Mouse (Mus musculus) heart, postnatal 0 days (tissue): Measurements from ENCODE around the gene Col6a2. TPM values are rescaled to one million over a fixed set of nuclear protein-coding genes. Genes with fewer than 3 reads are reported as not detected.

Experiments used
- ATAC-seq: fragments of 200-750 bp; cut with Nextera tagmentation; 2 replicates; pipeline ENCODE4 v1.8.0; 2017; ENCODE audit warnings: low read depth, moderate number of reproducible peaks, moderate library complexity; ENCODE audit not compliant: insufficient read depth
- DNase-seq: peaks from one replicate; pipeline ENCODE4 v3.0.0-alpha.2; 2016; ENCODE audit warnings: low spot score
- H3K27ac ChIP-seq: fragments of 300-500 bp; sonication (generic); 2 replicates; pipeline ENCODE4 v1.5.1; 2014; ENCODE audit warnings: low read depth, mild to moderate bottlenecking
- H3K27me3 ChIP-seq: fragments of 300-500 bp; sonication (generic); 2 replicates; pipeline ENCODE4 v1.6.1; 2014; ENCODE audit warnings: low read length, mixed read lengths; ENCODE audit not compliant: control insufficient read depth, insufficient read depth
- H3K36me3 ChIP-seq: fragments of 300-500 bp; sonication (generic); replicated peaks from 2 replicates; pipeline ENCODE4 v1.6.1; 2014; ENCODE audit warnings: low read length, mixed read lengths; ENCODE audit not compliant: control insufficient read depth, insufficient read depth
- H3K4me1 ChIP-seq: fragments of 300-500 bp; sonication (generic); 2 replicates; pipeline ENCODE4 v1.6.1; 2014; ENCODE audit warnings: antibody characterized with exemption; ENCODE audit not compliant: control insufficient read depth, insufficient read depth
- H3K4me2 ChIP-seq: fragments of 300-500 bp; sonication (generic); 2 replicates; pipeline ENCODE4 v1.6.1; 2014; ENCODE audit warnings: low read depth, mild to moderate bottlenecking, low read length, moderate library complexity
- H3K4me3 ChIP-seq: fragments of 300-500 bp; sonication (generic); 2 replicates; pipeline ENCODE4 v1.5.1; 2014; ENCODE audit warnings: low read depth, low read length
- H3K9ac ChIP-seq: fragments of 300-500 bp; sonication (generic); replicated peaks from 2 replicates; pipeline ENCODE4 v1.6.1; 2014; ENCODE audit warnings: low read depth, low read length, mixed read lengths
- H3K9me3 ChIP-seq: fragments of 300-500 bp; sonication (generic); replicated peaks from 2 replicates; pipeline ENCODE4 v1.6.1; 2016; ENCODE audit warnings: low read length; ENCODE audit not compliant: control insufficient read depth
- CTCF ChIP-seq: IDR thresholded peaks from 2 replicates; pipeline ENCODE4 v1.5.1; 2016; ENCODE audit warnings: antibody characterized with exemption, control low read depth, low read depth
- EP300 ChIP-seq: IDR thresholded peaks from 2 replicates; pipeline ENCODE4 v1.6.1; 2016; ENCODE audit warnings: antibody characterized with exemption, low read depth
- WGBS: fragments of 180-500 bp; shearing (Covaris S2); extraction: QIAGEN DNeasy Blood & Tissue Kit; methylation state at CpG from one replicate; pipeline ENCODE4 v1.1.7; 2014; 5-methylcytosine and 5-hydroxymethylcytosine counted together
- polyA plus RNA-seq: library from polyadenylated mRNA; unstranded; fragments of >200 nt; fragmentation: Nextera tagmentation; extraction: Ambion mirVana; gene quantifications from 2 replicates; pipeline ENCODE4 v1.2.1, GENCODE M21; 2015
- total RNA-seq: library from RNA; depleted of rRNA; stranded (reverse); fragments of >200 nt; gene quantifications from 2 replicates; pipeline ENCODE4 v1.2.3, GENCODE M21; 2014; ENCODE audit warnings: low replicate concordance

Gene Col6a2
- total and polyA plus RNA-seq, 2 experiments from 2014 or later, result 72.4 to 156 TPM

- TF ChIP-seq EP300 (no peak), CTCF (no peak)
- WGBS, result 87% methylated on average over 13 of the region's 13 CpGs
- no peak overlapping the region for H3K4me3 ChIP-seq
- H3K9me3 ChIP-seq, result no peaks in the 10 kb centered on the region
- no peaks in the 10 kb centered on the region for H3K36me3 ChIP-seq
- no peak overlapping the region for H3K27ac ChIP-seq
- H3K4me2 ChIP-seq, result no peak overlapping the region
- DNase-seq, result no peak
- H3K9ac ChIP-seq, result no peak overlapping the region
- no peaks in the 10 kb centered on the region for H3K27me3 ChIP-seq
- H3K4me1 ChIP-seq, result no peaks in the 10 kb centered on the region
- no peak for ATAC-seq
Measured at GRCm38 (mm10) chr10:76641894-76642627, 18.6 kb upstream of the Col6a2 start.

DNA sequence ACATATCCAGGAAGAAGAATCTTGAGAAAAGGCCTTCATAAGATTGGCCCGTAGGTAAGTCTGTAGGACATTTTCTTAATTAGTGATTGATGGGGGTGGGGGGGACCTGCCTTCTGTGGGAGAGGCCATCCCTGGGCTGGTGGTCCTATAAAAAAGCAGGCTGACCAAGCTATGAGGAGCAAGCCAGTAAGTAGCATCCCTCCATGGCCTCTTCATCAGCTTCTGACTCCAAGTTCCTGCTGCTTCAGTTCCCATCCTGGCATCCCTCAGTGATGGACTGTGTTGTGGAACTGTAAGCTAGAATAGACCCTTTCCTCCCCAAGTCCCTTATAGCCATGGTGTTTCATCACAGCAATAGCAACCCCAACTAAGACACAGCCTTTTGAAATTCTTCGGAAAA lies 16.5 kb upstream of the Col6a2 start:
- Histone ChIP-seq H3K4me2 (no peak overlapping the region), H3K4me3 (no peak overlapping the region), H3K9ac (no peak overlapping the region), H3K9me3 (no peaks in the 10 kb centered on the region), H3K4me1 (0 out of 2 replicates have a peak, but pooled peaks cover 2% of the 10 kb centered on the region), H3K36me3 (no peaks in the 10 kb centered on the region), H3K27ac (no peak overlapping the region), H3K27me3 (no peaks in the 10 kb centered on the region)
- ATAC-seq, result no peak
- WGBS, result 93% methylated on average over 2 of the region's 2 CpGs
- TF ChIP-seq EP300 (no peak), CTCF (no peak)
- DNase-seq, result no peak

- Histone ChIP-seq H3K4me3 (no peak overlapping the region), H3K27ac (peak overlapping the region; percentile 69), H3K4me2 (no peak overlapping the region), H3K36me3 (no peaks in the 10 kb centered on the region), H3K27me3 (no peaks in the 10 kb centered on the region), H3K9ac (no peak overlapping the region), H3K4me1 (peaks cover 10% of the 10 kb centered on the region; the same call in 1 of the 2 replicates), H3K9me3 (no peaks in the 10 kb centered on the region)
- DNase-seq, result no peak
- WGBS, result 82% methylated on average over 4 of the region's 4 CpGs
- TF ChIP-seq EP300 (no peak), CTCF (no peak)
- ATAC-seq, result no peak
Measured at GRCm38 (mm10) chr10:76636601-76637000, 13.2 kb upstream of the Col6a2 start.

DNA sequence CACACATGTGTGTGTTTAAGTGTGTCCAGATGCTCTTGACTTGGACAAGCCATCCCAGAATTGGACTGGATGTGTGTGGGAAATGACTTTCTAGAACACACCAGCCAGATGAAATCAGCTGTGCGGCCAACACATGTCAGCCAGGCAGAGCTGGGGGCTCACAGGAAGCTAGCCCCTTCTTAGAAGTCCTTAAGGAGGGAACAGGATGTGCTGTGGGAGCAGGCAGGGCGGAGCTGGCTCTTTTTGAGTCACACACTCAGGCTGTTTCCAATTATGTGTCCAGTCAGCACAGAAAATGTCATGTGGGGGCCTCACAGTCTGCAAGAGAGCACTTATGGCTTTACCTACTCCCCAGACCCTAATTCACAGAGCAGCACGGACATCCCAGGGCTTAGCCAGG lies 12.6 kb upstream of the Col6a2 start:
- 63% methylated on average over 3 of the region's 3 CpGs for WGBS
- no peak overlapping the region for H3K9ac ChIP-seq
- H3K9me3 ChIP-seq, result no peaks in the 10 kb centered on the region
- peaks cover 10% of the 10 kb centered on the region; the same call in 1 of the 2 replicates for H3K4me1 ChIP-seq
- TF ChIP-seq EP300 (no peak), CTCF (no peak)
- H3K27ac ChIP-seq, result peak overlapping the region; percentile 69
- H3K36me3 ChIP-seq, result no peaks in the 10 kb centered on the region
- H3K27me3 ChIP-seq, result no peaks in the 10 kb centered on the region
- DNase-seq, result peak; percentile 43
- peak; percentile 47; the same call in 1 of the 2 replicates for ATAC-seq
- no peak overlapping the region for H3K4me2 ChIP-seq
- no peak overlapping the region for H3K4me3 ChIP-seq

GRCm38 (mm10) chr10:76634584-76634983 lies 11.2 kb upstream of the Col6a2 start:
- DNase-seq (no peak), ATAC-seq (no peak)
- 76% methylated on average over 5 of the region's 5 CpGs for WGBS
- Histone ChIP-seq H3K4me2 (no peak overlapping the region), H3K9me3 (no peaks in the 10 kb centered on the region), H3K4me1 (peaks cover 10% of the 10 kb centered on the region; the same call in 1 of the 2 replicates), H3K36me3 (no peaks in the 10 kb centered on the region), H3K27ac (peak overlapping the region; percentile 33; the same call in 1 of the 2 replicates), H3K4me3 (no peak overlapping the region), H3K9ac (0 out of 2 replicates have a peak overlapping the region, but pooled peaks have one; percentile 6), H3K27me3 (no peaks in the 10 kb centered on the region)
- TF ChIP-seq CTCF (no peak), EP300 (no peak)
